Mouse (Mus musculus) hindbrain, embryonic 16.5 days (tissue): ENCODE data around the gene Vmn1r83. TPM values are rescaled to one million over a fixed set of nuclear protein-coding genes. Genes with fewer than 3 reads are reported as not detected.

Experiments
- ATAC-seq: fragments of 200-750 bp; cut with Nextera tagmentation; 2 replicates; pipeline ENCODE4 v1.8.0; 2017; ENCODE audit warnings: moderate TSS enrichment, moderate library complexity
- H3K27ac ChIP-seq: fragments of 300-500 bp; sonication (generic); 2 replicates; pipeline ENCODE4 v1.5.1; 2014; ENCODE audit warnings: low read depth, mild to moderate bottlenecking, control low read depth, low read length, moderate library complexity
- H3K27me3 ChIP-seq: fragments of 300-500 bp; sonication (generic); replicated peaks from 2 replicates; pipeline ENCODE4 v1.6.1; 2014; ENCODE audit warnings: low read length; ENCODE audit not compliant: control insufficient read depth, insufficient read depth
- H3K36me3 ChIP-seq: fragments of 300-500 bp; sonication (generic); 2 replicates; pipeline ENCODE4 v1.6.1; 2014; ENCODE audit warnings: mild to moderate bottlenecking, low read length, moderate library complexity, mixed read lengths; ENCODE audit not compliant: control insufficient read depth, insufficient read depth
- H3K4me1 ChIP-seq: fragments of 300-500 bp; sonication (generic); 2 replicates; pipeline ENCODE4 v1.6.1; 2014; ENCODE audit warnings: low read depth, low read length; ENCODE audit not compliant: control insufficient read depth, insufficient read depth
- H3K4me2 ChIP-seq: fragments of 300-500 bp; sonication (generic); 2 replicates; pipeline ENCODE4 v1.6.1; 2014; ENCODE audit warnings: mild to moderate bottlenecking, low read length, control low read depth, moderate library complexity
- H3K4me3 ChIP-seq: fragments of 300-500 bp; sonication (generic); 2 replicates; pipeline ENCODE4 v1.5.1; 2014; ENCODE audit warnings: mild to moderate bottlenecking, low read length, control low read depth, moderate library complexity
- H3K9ac ChIP-seq: fragments of 300-500 bp; sonication (generic); 2 replicates; pipeline ENCODE4 v1.6.1; 2014; ENCODE audit warnings: low read depth, mild to moderate bottlenecking, control low read depth, low read length, moderate library complexity
- H3K9me3 ChIP-seq: fragments of 300-500 bp; sonication (generic); 2 replicates; pipeline ENCODE4 v1.6.1; 2014; ENCODE audit warnings: mild to moderate bottlenecking, low read length, moderate library complexity; ENCODE audit not compliant: control insufficient read depth
- WGBS: fragments of 180-500 bp; shearing (Covaris S2); extraction: QIAGEN DNeasy Blood & Tissue Kit; methylation state at CpG from one replicate; pipeline ENCODE4 v1.1.7; 2014; 5-methylcytosine and 5-hydroxymethylcytosine counted together
- microRNA-seq: library from miRNA; unstranded; fragments of <30 nt; microRNA quantifications from one replicate; pipeline ENCODE4, GENCODE M21; 2017
- polyA plus RNA-seq: library from polyadenylated mRNA; unstranded; fragments of >200 nt; fragmentation: Nextera tagmentation; extraction: Ambion mirVana; gene quantifications from 2 replicates; pipeline ENCODE4 v1.2.1, GENCODE M21; 2015

Vmn1r83 gene
- not detected in 2 replicates for polyA plus RNA-seq

DNA sequence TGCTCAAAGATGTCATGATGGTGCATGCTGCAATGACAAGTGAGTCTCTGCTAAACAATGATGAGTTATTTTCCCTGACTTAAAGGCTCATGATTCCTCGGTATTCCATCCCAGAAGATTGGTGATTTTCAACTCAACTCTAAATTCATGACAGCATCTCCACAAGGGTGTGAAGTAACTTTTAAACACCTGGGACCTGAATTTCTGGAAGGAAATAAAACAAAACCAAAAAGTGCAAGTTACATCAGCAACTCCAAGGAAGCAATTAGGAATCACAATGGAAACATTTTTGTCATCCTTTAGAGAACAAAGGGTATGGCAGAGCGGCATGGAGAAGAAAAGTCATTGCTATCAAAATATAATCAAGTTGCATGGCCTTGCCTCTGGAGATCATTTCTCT is at the start of gene Vmn1r83:
Vmn1r83 (minus strand) TSS at position 101 of the 400 bp plus-strand sequence.
- no peak within 1 kb of the TSS for H3K9ac ChIP-seq
- H3K4me1 ChIP-seq = no peaks in the 10 kb centered on the region
- H3K27me3 ChIP-seq = no peaks in the 10 kb centered on the region
- 79% methylated on average over 2 of the region's 2 CpGs for WGBS
- no peak within 1 kb of the TSS for H3K27ac ChIP-seq
- no peaks in the 10 kb centered on the region for H3K36me3 ChIP-seq
- H3K4me3 ChIP-seq = no peak within 1 kb of the TSS
- H3K9me3 ChIP-seq = peaks cover 12% of the 10 kb centered on the region
- ATAC-seq = no peak
- H3K4me2 ChIP-seq = no peak within 1 kb of the TSS

DNA sequence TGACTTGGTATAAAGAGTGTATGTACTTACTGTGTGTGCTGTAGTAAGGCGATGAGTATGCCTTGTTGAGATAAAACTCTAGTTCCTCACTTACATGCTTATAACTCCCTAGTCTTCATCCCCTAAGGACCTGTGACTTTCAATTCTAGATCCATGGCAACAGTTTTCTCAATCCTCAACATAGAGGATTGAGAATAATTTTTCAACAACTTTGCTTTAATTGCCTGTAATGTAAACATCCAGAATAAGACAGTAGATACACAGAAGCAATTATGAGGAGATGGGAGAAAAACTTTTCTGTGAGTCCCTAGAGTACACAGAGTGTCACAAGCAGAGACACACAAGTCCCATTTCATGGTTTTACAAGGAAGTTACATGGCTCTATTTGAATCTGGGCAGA is 39.9 kb upstream of the Vmn1r83 start, which contains the start of gene Vmn1r84:
Vmn1r84 (minus strand) TSS at position 101 of the 400 bp plus-strand sequence.
- 60% methylated on average over 1 of the region's 1 CpGs for WGBS
- no peaks in the 10 kb centered on the region for H3K36me3 ChIP-seq
- no peaks in the 10 kb centered on the region for H3K27me3 ChIP-seq
- H3K4me1 ChIP-seq = no peaks in the 10 kb centered on the region
- no peak within 1 kb of the TSS for H3K27ac ChIP-seq
- no peak within 1 kb of the TSS for H3K4me3 ChIP-seq
- H3K4me2 ChIP-seq = no peak within 1 kb of the TSS
- H3K9ac ChIP-seq = no peak within 1 kb of the TSS
- ATAC-seq = no peak
- H3K9me3 ChIP-seq = 0 out of 2 replicates have a peak, but pooled peaks cover 2% of the 10 kb centered on the region

DNA sequence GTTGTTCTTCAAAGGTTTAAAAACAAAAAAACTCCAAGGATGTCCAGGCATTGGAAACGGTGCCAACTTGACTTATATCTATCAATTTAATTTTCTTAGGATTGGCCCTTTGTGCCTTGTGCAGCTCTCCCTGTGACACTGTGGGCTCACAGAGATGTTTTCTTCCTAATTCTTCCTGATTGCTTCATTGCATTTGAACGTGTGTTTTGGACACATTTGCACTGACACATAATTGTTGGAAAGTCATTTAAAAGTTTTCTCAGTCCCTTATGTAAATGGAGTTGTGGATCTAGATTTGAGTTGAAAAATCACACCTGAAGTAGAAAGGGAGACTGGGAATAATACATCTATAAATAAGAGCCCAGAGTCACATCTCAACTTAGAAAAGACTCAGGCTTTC is 29.2 kb downstream of the Vmn1r83 start, which contains the start of gene Vmn1r82:
Vmn1r82 (plus strand) TSS at position 301 of the 400 bp plus-strand sequence.
- Histone ChIP-seq H3K9ac (no peak within 1 kb of the TSS), H3K4me3 (no peak within 1 kb of the TSS), H3K4me1 (no peaks in the 10 kb centered on the region), H3K27me3 (no peaks in the 10 kb centered on the region), H3K36me3 (no peaks in the 10 kb centered on the region), H3K9me3 (peaks cover 5% of the 10 kb centered on the region), H3K4me2 (no peak within 1 kb of the TSS), H3K27ac (no peak within 1 kb of the TSS)
- WGBS = 64% methylated on average over 2 of the region's 2 CpGs
- no peak for ATAC-seq

Small RNAs within 50 kb of the gene (microRNA-seq; reads per million reads assigned to microRNA genes)
- gene Gm23521 = not detected

Other genes starting within 250 kb of the Vmn1r83 start
- gene Vmn1r78, start 179.2 kb downstream of the Vmn1r83 start, polyA plus RNA-seq = not detected in 2 replicates
- not detected in 2 replicates for gene Vmn1r79, start 158.2 kb downstream of the Vmn1r83 start, polyA plus RNA-seq
- gene Vmn1r80, start 140.2 kb downstream of the Vmn1r83 start, polyA plus RNA-seq = not detected in 2 replicates
- gene Vmn1r81, start 61.2 kb downstream of the Vmn1r83 start, polyA plus RNA-seq = not detected in 2 replicates
- gene Vmn1r82, start 29.1 kb downstream of the Vmn1r83 start, polyA plus RNA-seq = not detected in 2 replicates
- gene Vmn1r84, start 39.8 kb upstream of the Vmn1r83 start, polyA plus RNA-seq = not detected in 2 replicates
- gene Zfp551, start 93.3 kb upstream of the Vmn1r83 start, polyA plus RNA-seq = 10.0 and 10.8 TPM in 2 replicates
- gene Zfp606, start 148.8 kb upstream of the Vmn1r83 start, polyA plus RNA-seq = 31.1 and 36.4 TPM in 2 replicates
- not detected in 2 replicates for gene 2900092C05Rik, start 183.0 kb upstream of the Vmn1r83 start, polyA plus RNA-seq